Mouse (Mus musculus) forebrain, embryonic 13.5 days (tissue): ENCODE measurements around the gene Gm29427. TPM values are rescaled to one million over a fixed set of nuclear protein-coding genes. Genes with fewer than 3 reads are reported as not detected.

Experiments
- ATAC-seq: fragments of 200-750 bp; cut with Nextera tagmentation; 2 replicates; pipeline ENCODE4 v1.8.0; 2017
- H3K27ac ChIP-seq: fragments of 300-500 bp; sonication (generic); 2 replicates; pipeline ENCODE4 v1.5.1; 2015; ENCODE audit warnings: inconsistent platforms, mild to moderate bottlenecking, moderate library complexity
- H3K27me3 ChIP-seq: fragments of 300-500 bp; sonication (generic); 2 replicates; pipeline ENCODE4 v1.6.1; 2015; ENCODE audit warnings: mild to moderate bottlenecking, inconsistent platforms
- H3K36me3 ChIP-seq: fragments of 300-500 bp; sonication (generic); 2 replicates; pipeline ENCODE4 v1.6.1; 2015; ENCODE audit warnings: mild to moderate bottlenecking, inconsistent platforms; ENCODE audit not compliant: poor library complexity, severe bottlenecking
- H3K4me1 ChIP-seq: fragments of 300-500 bp; sonication (generic); 2 replicates; pipeline ENCODE4 v1.6.1; 2015; ENCODE audit warnings: inconsistent platforms
- H3K4me2 ChIP-seq: fragments of 300-500 bp; sonication (generic); 2 replicates; pipeline ENCODE4 v1.6.1; 2015; ENCODE audit warnings: inconsistent platforms, mild to moderate bottlenecking, moderate library complexity
- H3K4me3 ChIP-seq: fragments of 300-500 bp; sonication (generic); 2 replicates; pipeline ENCODE4 v1.5.1; 2015; ENCODE audit warnings: mild to moderate bottlenecking, inconsistent platforms
- H3K9ac ChIP-seq: fragments of 300-500 bp; sonication (generic); 2 replicates; pipeline ENCODE4 v1.6.1; 2015; ENCODE audit warnings: mild to moderate bottlenecking, inconsistent platforms
- H3K9me3 ChIP-seq: fragments of 300-500 bp; sonication (generic); replicated peaks from 2 replicates; pipeline ENCODE4 v1.6.1; 2016; ENCODE audit warnings: inconsistent platforms
- WGBS: fragments of 180-500 bp; shearing (Covaris S2); methylation state at CpG from one replicate; pipeline ENCODE4 v1.1.7; 2015; 5-methylcytosine and 5-hydroxymethylcytosine counted together
- polyA plus RNA-seq: library from polyadenylated mRNA; unstranded; fragments of >200 nt; fragmentation: Nextera tagmentation; extraction: Ambion mirVana; gene quantifications from 2 replicates; pipeline ENCODE4 v1.2.1, GENCODE M21; 2015

Gene Gm29427
- polyA plus RNA-seq, 1 experiment from 2014 or later, result not detected

- WGBS, result 83% methylated on average over 1 of the region's 1 CpGs
- Histone ChIP-seq H3K4me3 (no peak overlapping the region), H3K4me1 (peaks cover 5% of the 10 kb centered on the region), H3K27ac (no peak overlapping the region), H3K9me3 (no peaks in the 10 kb centered on the region), H3K27me3 (no peaks in the 10 kb centered on the region), H3K36me3 (no peaks in the 10 kb centered on the region), H3K9ac (no peak overlapping the region), H3K4me2 (no peak overlapping the region)
- ATAC-seq, result no peak
These were observed 12.5 kb upstream of the Gm29427 start for GRCm38 (mm10) chr1:130728070-130728469.

GRCm38 (mm10) chr1:130726396-130726795 lies 10.8 kb upstream of the Gm29427 start:
- Histone ChIP-seq H3K9ac (no peak overlapping the region), H3K4me1 (peaks cover 1% of the 10 kb centered on the region; the same call in 1 of the 2 replicates), H3K27me3 (no peaks in the 10 kb centered on the region), H3K27ac (no peak overlapping the region), H3K4me3 (no peak overlapping the region), H3K9me3 (no peaks in the 10 kb centered on the region), H3K36me3 (no peaks in the 10 kb centered on the region), H3K4me2 (no peak overlapping the region)
- 71% methylated on average over 2 of the region's 2 CpGs for WGBS
- no peak for ATAC-seq

GRCm38 (mm10) chr1:130724206-130724605 lies 8.6 kb upstream of the Gm29427 start:
- Histone ChIP-seq H3K4me3 (no peak overlapping the region), H3K27me3 (no peaks in the 10 kb centered on the region), H3K9me3 (no peaks in the 10 kb centered on the region), H3K4me1 (peaks cover 3% of the 10 kb centered on the region), H3K4me2 (no peak overlapping the region), H3K36me3 (peaks cover 3% of the 10 kb centered on the region; the same call in 1 of the 2 replicates), H3K9ac (no peak overlapping the region), H3K27ac (no peak overlapping the region)
- 95% methylated on average over 5 of the region's 5 CpGs for WGBS
- no peak for ATAC-seq

GRCm38 (mm10) chr1:130717291-130717871 lies 1.8 kb upstream of the Gm29427 start, which contains the start of gene Yod1:
Gene Yod1 (plus strand): TSS chr1:130717327.
- WGBS, result under 1% methylated on average over 53 of the region's 54 CpGs
- no peaks in the 10 kb centered on the region for H3K9me3 ChIP-seq

GRCm38 (mm10) chr1:130716513-130717290 lies 1.1 kb upstream of the Gm29427 start:
- Histone ChIP-seq H3K27me3 (no peaks in the 10 kb centered on the region), H3K27ac (peak overlapping the region; percentile 78), H3K36me3 (peaks cover 9% of the 10 kb centered on the region; the same call in 1 of the 2 replicates), H3K4me2 (peak overlapping the region; percentile 86), H3K4me1 (peaks cover 18% of the 10 kb centered on the region), H3K9me3 (no peaks in the 10 kb centered on the region), H3K4me3 (peak overlapping the region; percentile 87), H3K9ac (peak overlapping the region; percentile 96)
- ATAC-seq, result peak; percentile 3
- under 1% methylated on average over 42 of the region's 42 CpGs for WGBS

More at GRCm38 (mm10) chr1:130717291-130717871, 1.8 kb upstream of the Gm29427 start, which contains the start of gene Yod1:
- H3K4me3 ChIP-seq, result peak within 1 kb of the TSS; percentile 87
- H3K9ac ChIP-seq, result peak within 1 kb of the TSS; percentile 96
- peaks cover 9% of the 10 kb centered on the region; the same call in 1 of the 2 replicates for H3K36me3 ChIP-seq
- H3K4me2 ChIP-seq, result peak within 1 kb of the TSS; percentile 86
- peak; percentile 75 for ATAC-seq
- peaks cover 18% of the 10 kb centered on the region for H3K4me1 ChIP-seq
- no peaks in the 10 kb centered on the region for H3K27me3 ChIP-seq
- peak within 1 kb of the TSS; percentile 78 for H3K27ac ChIP-seq

- H3K4me2 ChIP-seq, result peak overlapping the region; percentile 86
- H3K9ac ChIP-seq, result peak overlapping the region; percentile 96
- peak overlapping the region; percentile 87 for H3K4me3 ChIP-seq
- peaks cover 9% of the 10 kb centered on the region; the same call in 1 of the 2 replicates for H3K36me3 ChIP-seq
- H3K4me1 ChIP-seq, result peaks cover 18% of the 10 kb centered on the region
- no peak; the same call in none of the 2 replicates for ATAC-seq
- no peaks in the 10 kb centered on the region for H3K27me3 ChIP-seq
- peak overlapping the region; percentile 78 for H3K27ac ChIP-seq
- 0% methylated on average over 3 of the region's 3 CpGs for WGBS
- no peaks in the 10 kb centered on the region for H3K9me3 ChIP-seq
These were observed 566 bp upstream of the Gm29427 start for GRCm38 (mm10) chr1:130716218-130716512.

- H3K27ac ChIP-seq, result no peak overlapping the region
- no peak for ATAC-seq
- H3K4me3 ChIP-seq, result no peak overlapping the region
- 77% methylated on average over 4 of the region's 4 CpGs for WGBS
- peaks cover 13% of the 10 kb centered on the region for H3K4me1 ChIP-seq
- H3K27me3 ChIP-seq, result no peaks in the 10 kb centered on the region
- H3K36me3 ChIP-seq, result peaks cover 11% of the 10 kb centered on the region
- no peak overlapping the region for H3K4me2 ChIP-seq
- H3K9ac ChIP-seq, result no peak overlapping the region
- H3K9me3 ChIP-seq, result no peaks in the 10 kb centered on the region
These were observed 1.6 kb downstream of the Gm29427 start for GRCm38 (mm10) chr1:130714046-130714445.

GRCm38 (mm10) chr1:130710283-130711080 lies 5.1 kb downstream of the Gm29427 start:
- H3K9ac ChIP-seq, result no peak overlapping the region
- H3K9me3 ChIP-seq, result no peaks in the 10 kb centered on the region
- H3K4me3 ChIP-seq, result no peak overlapping the region
- ATAC-seq, result no peak
- no peaks in the 10 kb centered on the region for H3K4me1 ChIP-seq
- H3K4me2 ChIP-seq, result no peak overlapping the region
- H3K36me3 ChIP-seq, result peaks cover 30% of the 10 kb centered on the region
- no peaks in the 10 kb centered on the region for H3K27me3 ChIP-seq
- H3K27ac ChIP-seq, result no peak overlapping the region
- 91% methylated on average over 22 of the region's 22 CpGs for whole genome bisulfite sequencing

GRCm38 (mm10) chr1:130703613-130704012 lies 12.0 kb downstream of the Gm29427 start:
- Histone ChIP-seq H3K36me3 (peaks cover 83% of the 10 kb centered on the region), H3K9ac (no peak overlapping the region)
- 84% methylated on average over 2 of the region's 2 CpGs for WGBS

GRCm38 (mm10) chr1:130701976-130702375 lies 13.6 kb downstream of the Gm29427 start:
- WGBS, result 96% methylated on average over 11 of the region's 11 CpGs
- H3K9ac ChIP-seq, result no peak overlapping the region
- no peak for ATAC-seq

More at GRCm38 (mm10) chr1:130703613-130704012, 12.0 kb downstream of the Gm29427 start:
- no peak overlapping the region for H3K27ac ChIP-seq
- no peaks in the 10 kb centered on the region for H3K9me3 ChIP-seq
- ATAC-seq, result no peak
- H3K4me3 ChIP-seq, result no peak overlapping the region
- H3K4me2 ChIP-seq, result no peak overlapping the region
- no peaks in the 10 kb centered on the region for H3K27me3 ChIP-seq
- H3K4me1 ChIP-seq, result no peaks in the 10 kb centered on the region

GRCm38 (mm10) chr1:130699937-130700633 lies 15.5 kb downstream of the Gm29427 start:
- H3K27me3 ChIP-seq, result no peaks in the 10 kb centered on the region
- no peak overlapping the region for H3K4me3 ChIP-seq
- no peak overlapping the region for H3K9ac ChIP-seq
- peaks cover 77% of the 10 kb centered on the region for H3K36me3 ChIP-seq
- H3K27ac ChIP-seq, result no peak overlapping the region
- no peaks in the 10 kb centered on the region for H3K4me1 ChIP-seq
- WGBS, result 88% methylated on average over 10 of the region's 10 CpGs
- ATAC-seq, result no peak
- H3K9me3 ChIP-seq, result no peaks in the 10 kb centered on the region
- no peak overlapping the region for H3K4me2 ChIP-seq

More at GRCm38 (mm10) chr1:130701976-130702375, 13.6 kb downstream of the Gm29427 start:
- Histone ChIP-seq H3K4me1 (no peaks in the 10 kb centered on the region), H3K4me2 (no peak overlapping the region), H3K9me3 (no peaks in the 10 kb centered on the region), H3K27me3 (no peaks in the 10 kb centered on the region), H3K4me3 (no peak overlapping the region), H3K27ac (no peak overlapping the region), H3K36me3 (peaks cover 91% of the 10 kb centered on the region)
